Mouse (Mus musculus): ENCODE data around the gene Slamf1. TPM values are rescaled to one million over a fixed set of nuclear protein-coding genes. Genes with fewer than 3 reads are reported as not detected.

The Slamf1 gene
- total RNA-seq (2021) = not detected
- long read RNA-seq, experiment 1 = 0 reads
- long read RNA-seq, experiment 2 = 0 reads

DNA sequence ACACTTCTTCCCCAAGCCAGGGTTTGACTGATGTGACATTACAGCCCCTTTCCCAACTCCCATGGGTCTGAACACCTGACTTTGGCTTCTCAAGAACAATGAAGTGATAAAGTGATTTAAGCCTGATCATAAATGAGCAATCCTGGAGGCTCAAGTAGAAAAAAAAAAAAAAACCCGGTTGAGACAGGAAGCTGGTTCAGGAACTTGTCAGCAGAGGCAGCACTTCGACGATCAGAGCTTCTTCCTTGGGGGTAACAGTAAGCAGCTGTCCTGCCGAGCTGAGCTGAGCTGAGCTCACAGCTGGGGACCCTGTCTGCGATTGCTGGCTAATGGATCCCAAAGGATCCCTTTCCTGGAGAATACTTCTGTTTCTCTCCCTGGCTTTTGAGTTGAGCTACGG is at the start of gene Slamf1:
TSS of gene Slamf1 (plus strand) at position 230 of the 400 bp plus-strand sequence.
- no peak for DNase-seq

DNA sequence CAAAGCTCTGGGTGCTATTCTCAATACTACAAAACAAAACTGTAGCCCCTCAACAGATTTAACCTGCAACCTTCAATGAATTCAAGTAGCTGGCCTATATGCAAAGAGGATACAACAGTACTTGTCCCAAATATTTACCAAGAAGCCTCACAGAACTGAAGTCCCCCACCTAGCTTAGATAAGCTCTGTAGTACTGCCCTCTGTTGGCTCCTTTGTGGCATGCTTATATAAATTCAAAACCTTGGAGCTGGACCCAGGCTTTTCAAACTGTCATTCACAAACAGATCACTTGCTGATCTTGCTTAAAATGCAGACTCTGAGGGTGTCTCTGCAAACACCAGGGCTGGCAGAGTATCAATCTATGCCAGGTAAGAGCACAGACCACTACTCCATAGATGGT is 35.7 kb upstream of the Slamf1 start:
- no peak for DNase-seq

DNA sequence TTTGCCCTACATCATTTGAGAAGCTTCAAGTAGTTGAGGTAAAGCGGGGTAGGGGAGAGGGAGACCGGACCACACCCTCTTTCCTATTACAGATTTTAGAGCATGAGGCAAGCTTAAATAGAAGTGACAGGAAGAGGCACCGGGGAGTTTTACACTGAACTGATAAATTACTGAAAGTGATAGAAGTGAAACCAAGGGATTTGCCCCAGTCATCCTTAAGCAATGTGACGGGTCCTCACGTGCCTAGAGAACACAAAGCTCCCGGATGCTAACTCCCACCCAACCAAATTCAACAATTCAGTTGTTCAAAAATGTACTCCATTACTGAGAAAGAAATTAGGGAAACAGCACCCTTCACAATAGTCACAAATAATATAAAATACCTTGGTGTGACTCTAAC is 32.0 kb upstream of the Slamf1 start:
- DNase-seq = no peak

DNA sequence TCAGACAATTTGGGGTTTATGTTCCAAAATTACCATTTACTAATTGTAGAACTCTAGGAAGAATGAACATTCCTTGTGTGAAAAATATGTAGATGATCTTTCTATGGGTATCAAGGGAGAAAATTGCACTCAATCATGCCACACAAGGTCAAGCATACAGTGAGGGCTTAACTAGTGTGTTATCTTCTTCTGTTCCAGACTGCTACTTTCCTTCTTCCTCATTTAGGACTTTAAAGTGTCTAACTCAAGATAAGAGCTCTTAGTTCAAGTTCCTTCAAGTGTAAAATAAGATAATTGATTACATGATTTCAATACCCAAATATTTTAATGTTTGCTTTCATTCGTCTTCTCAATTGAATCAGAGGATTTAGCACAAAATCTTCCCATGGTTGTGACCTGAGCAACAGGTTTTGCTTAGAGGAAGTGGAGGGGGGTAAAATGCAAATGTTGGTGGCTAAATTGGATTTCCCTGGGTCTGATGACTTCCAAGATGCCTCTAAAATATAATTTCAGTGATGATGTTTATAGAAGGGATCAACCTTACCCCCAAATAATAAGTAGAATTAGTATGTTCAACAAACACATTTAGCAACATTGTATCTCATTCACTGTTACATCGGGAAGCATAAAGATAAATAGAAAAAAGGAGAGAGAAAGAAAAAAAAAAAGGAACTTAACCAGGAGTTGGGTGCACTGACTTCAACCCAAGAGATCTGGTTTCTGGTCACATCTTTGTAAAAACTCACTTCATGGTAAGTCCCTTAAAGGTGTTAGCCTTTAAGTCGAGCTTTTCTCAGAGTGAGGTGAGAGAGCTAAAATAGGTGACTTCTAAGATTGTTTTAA is 18.6 kb upstream of the Slamf1 start:
- no peak for DNase-seq

DNA sequence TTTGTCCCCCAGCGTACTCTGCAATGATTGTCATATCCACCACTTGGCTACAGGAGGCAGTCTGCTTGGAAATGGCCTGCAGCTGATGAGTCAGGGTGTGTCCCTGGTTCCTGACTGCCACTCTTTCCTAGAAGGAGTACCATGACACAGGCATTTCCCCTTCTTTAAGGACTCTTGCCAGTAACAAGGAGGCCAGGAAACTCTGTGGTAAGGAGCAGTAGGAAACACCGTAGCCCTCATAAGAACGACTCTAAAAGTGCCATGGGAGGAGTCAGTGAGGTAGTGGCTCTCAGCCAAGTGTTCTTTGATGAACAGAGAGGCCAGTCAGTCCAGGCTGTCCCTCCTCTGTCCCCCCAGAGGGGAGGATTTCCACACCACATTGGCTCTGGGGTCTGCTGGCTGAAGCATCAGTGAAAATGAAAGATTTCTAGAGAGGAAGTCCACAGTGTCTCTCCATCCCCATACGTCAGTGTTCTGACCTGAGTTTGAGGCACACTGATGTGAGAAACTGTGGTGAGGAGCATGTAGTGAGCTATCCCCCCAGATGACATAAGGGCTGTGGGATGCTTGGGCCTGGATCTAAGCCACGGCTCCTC is 5.0 kb upstream of the Slamf1 start:
- DNase-seq = no peak

DNA sequence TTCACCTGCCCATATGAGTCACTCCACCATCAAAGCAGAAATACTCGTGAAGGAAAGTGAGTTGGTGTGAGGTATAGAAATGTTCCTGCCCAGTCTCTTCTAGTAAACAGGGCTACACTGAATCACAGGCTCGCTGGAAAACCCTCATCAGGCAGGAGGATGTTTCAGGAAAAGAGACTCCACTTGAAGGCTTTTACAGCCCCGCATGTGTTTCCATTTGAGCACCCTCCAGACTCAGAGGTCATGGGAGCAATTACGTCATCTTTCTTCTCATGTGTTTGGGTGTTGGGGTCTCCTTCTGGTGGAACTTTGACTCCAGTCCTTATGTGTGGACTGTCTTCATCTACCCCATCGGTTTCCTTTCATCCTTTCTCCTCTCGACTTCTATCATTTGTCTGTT is 4.1 kb downstream of the Slamf1 start:
- DNase-seq = no peak

DNA sequence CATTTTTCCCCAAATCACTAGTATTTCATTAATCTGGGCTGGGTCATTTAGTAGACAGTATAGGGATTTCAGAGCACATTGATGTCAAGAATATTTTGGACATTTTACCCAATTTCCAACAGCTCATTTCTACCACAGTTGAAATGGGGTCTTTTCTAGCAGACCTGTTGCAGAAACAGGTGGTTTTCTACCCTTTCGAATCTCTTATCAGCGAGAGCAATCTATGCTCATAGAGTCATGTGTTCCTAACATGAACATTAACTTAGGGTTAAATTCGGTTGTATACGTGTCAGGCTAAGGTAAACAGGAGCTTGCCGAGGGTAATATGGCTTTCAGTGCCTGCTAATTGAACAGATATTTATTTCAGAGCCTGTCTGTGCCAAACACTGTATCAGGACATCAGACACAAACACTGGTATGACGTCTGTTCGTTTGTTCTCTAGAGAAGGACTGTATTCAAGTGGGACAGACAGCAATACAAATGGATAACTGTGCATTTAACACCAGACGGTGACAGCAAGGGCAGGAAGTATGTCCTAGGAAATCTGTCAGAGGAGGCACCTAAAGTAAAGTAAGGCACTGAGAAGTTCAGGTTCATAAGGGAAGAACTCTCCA is 5.3 kb downstream of the Slamf1 start:
- DNase-seq = no peak

DNA sequence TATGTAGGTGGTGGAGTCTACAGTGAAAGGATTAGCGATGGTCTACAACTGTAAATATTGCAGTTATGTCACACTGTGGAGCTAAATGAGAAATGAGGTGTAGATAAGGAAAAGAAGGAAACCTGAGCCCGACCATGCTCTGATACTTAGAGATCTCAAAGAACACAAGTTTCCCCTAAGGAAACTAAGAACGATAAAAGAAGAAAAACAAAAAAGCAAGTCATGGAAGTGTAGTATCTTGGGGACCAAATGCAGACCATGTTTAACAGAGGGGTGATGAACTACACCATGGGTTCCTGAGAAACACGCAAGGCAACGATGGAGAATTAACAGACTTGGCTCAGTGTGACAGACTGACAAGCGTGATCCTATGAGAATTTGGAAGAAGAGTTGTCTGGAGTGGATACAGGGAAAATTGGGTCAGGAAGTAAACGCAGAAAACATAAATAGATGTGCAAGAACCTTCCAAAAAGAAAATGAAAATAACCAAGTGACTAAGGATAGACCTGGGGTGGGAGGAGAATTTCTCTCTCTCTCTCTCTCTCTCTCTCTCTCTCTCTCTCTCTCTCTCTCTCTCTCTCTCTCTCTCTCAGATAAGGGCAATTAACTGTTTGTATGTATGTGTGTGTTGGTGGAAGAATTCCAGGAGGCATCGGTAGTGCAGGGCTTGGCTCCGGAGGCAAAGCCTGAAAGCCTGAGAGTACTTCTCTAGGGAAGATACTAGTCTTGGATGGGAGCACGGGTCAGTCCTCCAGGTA is 6.5 kb downstream of the Slamf1 start:
- no peak for DNase-seq

DNA sequence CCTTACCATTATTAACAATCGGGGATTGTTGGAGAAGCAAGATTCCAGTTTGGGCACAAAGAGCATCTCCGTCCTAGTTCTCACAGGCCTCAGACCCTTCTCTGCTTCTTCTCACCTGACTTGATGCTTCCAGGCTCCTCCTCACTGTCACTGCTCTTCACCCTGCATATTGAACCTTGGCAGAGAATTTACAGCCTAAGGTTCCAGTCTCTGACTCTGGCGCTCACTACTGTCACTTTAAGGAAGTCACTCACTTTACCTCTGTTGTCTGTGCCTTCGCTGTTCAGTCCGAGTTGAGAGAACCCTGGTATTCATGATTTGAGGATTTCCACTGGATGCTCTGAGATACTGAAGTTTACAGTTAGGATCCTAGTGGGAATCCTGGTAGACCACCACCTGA is 7.3 kb downstream of the Slamf1 start:
- DNase-seq = no peak

DNA sequence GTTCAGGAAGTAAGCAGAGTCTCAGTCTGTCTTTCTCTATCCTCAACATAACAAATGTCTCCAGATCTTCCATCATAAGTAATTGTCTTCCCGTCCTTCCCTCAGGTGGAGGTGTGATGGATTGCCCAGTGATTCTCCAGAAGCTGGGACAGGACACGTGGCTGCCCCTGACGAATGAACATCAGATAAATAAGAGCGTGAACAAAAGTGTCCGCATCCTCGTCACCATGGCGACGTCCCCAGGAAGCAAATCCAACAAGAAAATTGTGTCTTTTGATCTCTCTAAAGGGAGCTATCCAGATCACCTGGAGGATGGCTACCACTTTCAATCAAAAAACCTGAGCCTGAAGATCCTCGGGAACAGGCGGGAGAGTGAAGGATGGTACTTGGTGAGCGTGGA is 7.8 kb downstream of the Slamf1 start:
- DNase-seq = no peak

DNA sequence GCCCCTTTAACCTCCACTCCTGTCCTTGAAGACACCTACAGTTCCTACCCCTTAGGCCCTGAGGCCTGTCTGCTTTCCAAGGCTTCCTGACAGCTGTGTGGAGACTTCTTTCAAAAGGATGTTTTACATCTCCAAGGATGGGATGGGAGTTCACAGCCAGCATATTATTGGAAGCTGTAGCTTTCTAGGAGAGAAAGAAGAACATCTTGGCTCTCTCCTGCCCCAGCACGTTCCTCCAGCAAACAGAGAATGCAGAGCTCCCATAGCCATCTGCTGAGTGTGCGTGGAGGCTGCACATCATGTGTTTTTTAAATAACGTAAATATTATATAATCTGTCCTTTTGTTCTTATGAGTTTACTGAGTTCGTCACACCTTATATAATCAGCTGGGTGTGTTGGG is 8.9 kb downstream of the Slamf1 start:
- no peak for DNase-seq

DNA sequence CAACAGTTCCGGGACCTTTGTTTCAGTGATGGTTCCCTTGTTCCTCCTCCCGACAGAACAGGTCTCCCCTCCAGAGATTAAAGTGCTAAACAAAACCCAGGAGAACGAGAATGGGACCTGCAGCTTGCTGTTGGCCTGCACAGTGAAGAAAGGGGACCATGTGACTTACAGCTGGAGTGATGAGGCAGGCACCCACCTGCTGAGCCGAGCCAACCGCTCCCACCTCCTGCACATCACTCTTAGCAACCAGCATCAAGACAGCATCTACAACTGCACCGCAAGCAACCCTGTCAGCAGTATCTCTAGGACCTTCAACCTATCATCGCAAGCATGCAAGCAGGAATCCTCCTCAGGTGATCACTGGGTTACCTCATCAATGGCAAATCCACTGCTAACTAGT is 10.1 kb downstream of the Slamf1 start:
- no peak for DNase-seq

DNA sequence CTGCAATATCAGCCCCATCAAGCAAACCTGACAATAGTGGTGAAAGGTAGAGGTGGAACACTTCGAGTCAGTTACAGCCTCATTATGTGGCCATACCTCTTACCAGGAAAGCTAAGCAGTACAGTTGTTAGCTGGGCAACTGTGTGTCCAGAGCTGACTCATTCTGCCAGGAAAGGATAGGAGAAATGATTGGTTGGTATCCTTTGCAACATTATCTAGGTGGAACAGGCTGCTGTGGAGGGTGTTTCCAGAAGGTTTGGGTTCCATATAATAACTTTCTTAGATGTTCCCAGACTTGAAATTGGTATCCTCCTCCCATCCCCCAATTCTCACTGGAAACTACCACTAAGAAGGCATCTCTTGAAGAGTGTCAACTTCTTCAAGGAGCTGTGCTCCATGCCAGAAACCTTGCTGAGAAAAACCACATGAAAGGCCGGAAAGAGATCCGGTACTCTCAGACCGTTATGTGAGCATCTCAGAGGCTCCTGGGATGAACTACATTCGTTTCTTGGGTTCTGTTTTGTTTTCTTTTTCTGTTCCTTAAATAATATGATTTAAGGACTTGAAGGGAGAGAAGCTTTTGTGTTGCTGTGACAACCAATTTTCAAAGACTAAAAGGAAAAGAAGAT is 15.5 kb downstream of the Slamf1 start:
- DNase-seq = no peak

DNA sequence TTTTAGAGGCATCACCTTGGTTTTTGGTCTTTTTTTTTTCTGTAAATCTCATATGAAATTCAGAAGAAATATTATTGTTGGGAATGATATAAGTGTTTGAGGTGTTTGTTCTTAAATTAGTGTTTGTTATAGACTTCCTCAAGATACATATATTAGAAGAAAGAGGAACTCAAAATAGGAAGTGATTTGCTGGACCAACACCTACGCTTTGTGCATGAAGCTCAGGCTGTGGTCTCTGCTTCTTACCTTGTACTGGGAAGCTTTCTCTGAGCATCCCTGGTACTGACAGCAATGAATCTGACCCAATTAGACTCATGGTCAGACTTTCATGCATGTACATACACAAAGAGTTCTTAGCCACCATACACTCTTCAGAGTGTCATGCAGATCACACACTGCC is 18.9 kb downstream of the Slamf1 start:
- DNase-seq = no peak

DNA sequence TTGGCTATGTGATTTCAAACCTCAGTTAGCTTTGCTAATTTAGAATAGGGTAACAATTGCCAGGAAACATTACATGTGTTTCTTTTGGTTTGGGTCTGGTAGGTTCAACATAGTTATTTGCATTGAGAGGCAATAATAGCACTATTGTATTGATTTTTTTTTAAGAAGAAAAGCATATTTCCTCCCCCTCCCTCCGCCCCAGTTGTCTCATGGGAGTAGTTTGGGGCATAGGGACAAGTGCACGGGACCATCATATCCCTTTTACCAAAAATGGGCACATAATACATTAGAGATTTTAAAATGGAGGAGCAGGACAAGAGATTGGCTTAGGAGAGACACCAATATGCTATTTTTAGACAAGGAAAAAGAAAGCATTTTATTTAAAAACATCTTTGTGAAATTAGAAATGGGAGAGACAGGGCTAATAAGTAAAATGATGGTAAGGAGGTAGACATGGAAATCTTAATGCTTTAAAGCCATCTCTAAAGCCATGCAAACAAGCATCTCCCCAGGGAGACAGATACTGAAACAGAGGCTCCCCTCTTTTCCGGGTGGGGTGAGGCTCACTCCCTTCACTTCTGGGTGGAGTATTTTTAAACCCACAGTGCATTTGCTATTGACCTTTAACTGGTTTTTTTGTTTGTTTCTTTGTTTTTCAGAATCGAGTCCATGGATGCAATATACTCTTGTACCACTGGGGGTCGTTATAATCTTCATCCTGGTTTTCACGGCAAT is 20.5 kb downstream of the Slamf1 start:
- no peak for DNase-seq

DNA sequence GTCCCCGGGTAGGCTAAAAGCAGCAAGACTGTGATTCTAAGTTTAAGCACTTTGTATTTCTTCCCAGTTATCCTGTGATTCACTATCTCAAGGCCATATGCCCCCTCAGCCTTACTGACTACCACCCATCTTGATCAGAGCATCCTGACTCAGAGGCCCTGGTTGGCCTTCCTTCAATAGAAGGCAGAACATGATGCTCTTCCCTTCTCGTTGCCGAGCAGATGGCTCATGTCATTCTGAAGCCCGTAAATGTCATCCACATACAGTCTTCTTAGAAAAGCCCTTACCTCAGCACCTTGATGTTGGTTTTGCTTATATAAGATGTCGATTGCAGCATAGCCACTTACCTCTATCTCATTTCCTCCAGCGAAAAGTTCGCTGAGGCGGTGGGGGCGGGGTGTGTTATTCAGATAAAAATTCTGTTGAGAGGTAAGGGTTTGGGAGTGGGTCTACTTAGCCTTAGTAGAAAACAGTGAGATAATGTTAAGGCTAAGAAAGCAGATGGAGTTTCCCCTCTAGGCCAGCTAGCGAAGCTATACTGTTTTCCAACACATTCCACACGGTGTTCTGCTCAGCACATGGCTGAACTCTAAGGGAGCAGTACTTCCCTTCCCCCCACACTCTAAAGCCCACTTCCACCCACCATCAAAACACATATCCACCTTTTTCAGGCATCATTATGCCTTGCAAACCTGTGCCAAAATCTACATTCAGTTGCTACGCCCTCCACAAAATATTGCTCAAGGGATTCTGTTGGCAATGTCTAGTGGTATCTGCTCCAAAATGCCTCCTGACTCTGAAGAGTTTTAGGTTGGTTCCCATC is 21.7 kb downstream of the Slamf1 start:
- DNase-seq = no peak

DNA sequence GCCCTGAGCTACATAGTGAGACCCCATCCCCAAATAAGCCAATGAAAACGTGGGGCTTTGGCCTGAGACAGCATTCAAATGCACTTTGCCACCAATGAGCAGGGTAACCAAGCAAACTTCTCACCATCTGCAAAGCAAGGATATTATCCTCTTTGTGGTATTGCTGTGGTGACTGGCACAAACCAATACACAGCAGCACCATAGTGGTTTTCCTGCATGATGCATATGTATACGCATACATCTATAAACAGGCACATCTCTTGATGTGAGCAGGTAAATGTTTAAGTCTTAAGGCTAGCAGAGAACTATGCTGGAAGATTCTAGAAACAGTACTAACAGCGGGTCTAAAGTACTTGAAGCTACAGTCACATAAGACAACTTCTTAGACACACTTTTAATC is 22.5 kb downstream of the Slamf1 start:
- DNase-seq = no peak

DNA sequence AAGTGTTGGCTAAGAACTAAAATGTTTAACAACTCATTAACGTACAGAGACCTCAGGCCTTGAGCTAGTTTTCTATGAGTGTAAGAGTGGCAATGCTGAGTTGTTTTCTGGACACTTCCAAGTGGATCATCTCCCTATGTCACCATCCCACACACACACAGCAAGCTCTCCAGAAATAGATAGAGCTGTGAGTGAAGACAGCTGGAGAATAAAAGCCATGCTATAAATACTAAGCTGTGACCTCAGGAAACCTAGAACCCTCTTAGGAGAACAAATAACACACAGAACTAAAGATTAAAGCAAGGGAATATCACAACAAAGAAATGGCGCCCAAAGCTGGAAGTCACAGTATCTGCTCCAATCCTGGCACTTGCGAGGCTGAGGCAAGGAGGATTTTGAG is 24.6 kb downstream of the Slamf1 start:
- no peak for DNase-seq

DNA sequence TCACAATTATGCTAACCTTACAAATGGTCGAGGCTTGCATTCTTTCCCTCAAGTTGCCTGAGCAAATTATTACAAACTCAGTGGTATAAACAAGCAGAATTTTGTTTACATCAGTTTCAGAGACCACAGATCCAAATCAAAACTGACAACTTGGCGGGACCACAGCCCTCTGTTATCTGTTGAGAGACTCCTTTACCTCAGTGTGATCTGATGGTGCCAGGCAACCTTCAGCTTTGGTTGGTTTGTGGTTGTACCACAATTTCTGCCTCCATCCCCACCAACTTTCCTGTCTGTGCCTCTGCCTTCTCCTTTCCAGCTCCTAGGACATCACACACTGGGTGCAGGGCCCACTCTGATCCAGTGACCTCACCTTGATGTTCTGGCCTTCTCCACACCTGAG is 29.3 kb downstream of the Slamf1 start:
- no peak for DNase-seq

DNA sequence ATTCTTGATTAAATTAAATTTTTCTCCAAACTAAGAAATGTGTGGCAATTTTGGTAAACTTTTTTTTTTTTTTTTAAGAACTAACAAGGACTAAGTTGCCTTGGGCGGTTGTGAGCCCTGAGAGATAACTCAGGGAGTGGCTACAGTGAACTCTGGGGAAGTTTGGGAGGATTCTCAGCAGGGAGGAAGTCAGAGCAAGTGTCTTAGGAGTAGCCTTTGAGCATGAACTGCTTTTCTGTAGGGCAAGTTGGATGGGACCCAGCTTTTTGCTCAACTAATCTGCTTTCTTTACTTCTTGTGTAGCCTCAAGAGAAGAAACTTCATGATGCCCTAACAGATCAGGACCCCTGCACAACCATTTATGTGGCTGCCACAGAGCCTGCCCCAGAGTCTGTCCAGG is 30.9 kb downstream of the Slamf1 start:
- no peak for DNase-seq

DNA sequence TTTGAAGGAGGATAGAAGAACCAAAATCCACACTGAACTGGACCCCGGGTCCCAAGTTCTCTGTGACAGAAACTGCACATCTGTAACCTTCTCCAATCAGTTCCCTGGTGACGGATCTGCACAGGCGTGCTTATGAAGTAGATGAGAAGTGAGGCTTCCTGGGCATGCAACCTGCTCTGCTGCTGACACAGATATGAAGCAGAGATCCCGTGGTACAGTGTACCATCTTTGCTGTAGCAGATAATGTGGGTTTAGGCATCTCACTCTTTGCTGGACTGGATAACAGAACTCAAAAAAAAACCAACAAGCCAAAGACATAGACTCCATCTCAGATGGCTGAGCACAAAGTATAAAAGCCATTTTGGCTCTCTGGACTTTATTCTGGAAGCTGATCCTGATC is 32.7 kb downstream of the Slamf1 start:
- DNase-seq = no peak
